Mouse (Mus musculus) forebrain, embryonic 13.5 days (tissue): ENCODE measurements around the gene Alox12b. TPM values are rescaled to one million over a fixed set of nuclear protein-coding genes. Genes with fewer than 3 reads are reported as not detected.

Experiments
- polyA plus RNA-seq: library from polyadenylated mRNA; unstranded; fragments of >200 nt; fragmentation: Nextera tagmentation; extraction: Ambion mirVana; gene quantifications from 2 replicates; pipeline ENCODE4 v1.2.1, GENCODE M21; 2015

Gene Alox12b
- polyA plus RNA-seq, 1 experiment from 2014 or later, result not detected

Other genes starting within 250 kb of the Alox12b start
- 0.23 TPM in 1 of 2 replicates, not detected in the other for gene Odf4, start 229.9 kb upstream of the Alox12b start, polyA plus RNA-seq
- gene Arhgef15, start 199.5 kb upstream of the Alox12b start, polyA plus RNA-seq, result 5.9 and 6.8 TPM in 2 replicates
- gene Slc25a35, start 188.9 kb upstream of the Alox12b start, polyA plus RNA-seq, result 1.2 and 1.4 TPM in 2 replicates
- gene Rangrf, start 181.8 kb upstream of the Alox12b start, polyA plus RNA-seq, result 46.8 and 49.3 TPM in 2 replicates
- gene Pfas, start 148.5 kb upstream of the Alox12b start, polyA plus RNA-seq, result 34.9 and 37.7 TPM in 2 replicates
- gene Ctc1, start 141.1 kb upstream of the Alox12b start, polyA plus RNA-seq, result 55.6 and 67.4 TPM in 2 replicates
- 143 and 149 TPM in 2 replicates for gene Aurkb, start 111.3 kb upstream of the Alox12b start, polyA plus RNA-seq
- 6.6 and 7.9 TPM in 2 replicates for gene Borcs6, start 97.3 kb upstream of the Alox12b start, polyA plus RNA-seq
- gene Tmem107, start 86.2 kb upstream of the Alox12b start, polyA plus RNA-seq, result 55.1 and 57.2 TPM in 2 replicates
- 110 and 124 TPM in 2 replicates for gene Vamp2, start 68.5 kb upstream of the Alox12b start, polyA plus RNA-seq
- 6.0 and 6.4 TPM in 2 replicates for gene Per1, start 61.8 kb upstream of the Alox12b start, polyA plus RNA-seq
- 0.12 and 0.21 TPM in 2 replicates for gene Hes7, start 36.6 kb upstream of the Alox12b start, polyA plus RNA-seq
- gene 9130213A22Rik, start 34.4 kb upstream of the Alox12b start, polyA plus RNA-seq, result 0.21 and 0.34 TPM in 2 replicates
- 1.5 TPM in 1 of 2 replicates, not detected in the other for gene Aloxe3, start 31.1 kb upstream of the Alox12b start, polyA plus RNA-seq
- gene Alox8, start 40.9 kb downstream of the Alox12b start, polyA plus RNA-seq, result not detected in 2 replicates
- 0.18 and 0.29 TPM in 2 replicates for gene Gucy2e, start 80.0 kb downstream of the Alox12b start, polyA plus RNA-seq
- 37.1 and 43.3 TPM in 2 replicates for gene Cntrob, start 166.8 kb downstream of the Alox12b start, polyA plus RNA-seq
- gene Trappc1, start 167.0 kb downstream of the Alox12b start, polyA plus RNA-seq, result 208 and 210 TPM in 2 replicates
- 3.7 and 4.0 TPM in 2 replicates for gene Kcnab3, start 169.3 kb downstream of the Alox12b start, polyA plus RNA-seq
- gene Rnf227, start 183.5 kb downstream of the Alox12b start, polyA plus RNA-seq, result 72.6 and 78.8 TPM in 2 replicates
- gene Chd3, start 212.4 kb downstream of the Alox12b start, polyA plus RNA-seq, result 104 and 106 TPM in 2 replicates
- 100.0 and 108 TPM in 2 replicates for gene Naa38, start 238.5 kb downstream of the Alox12b start, polyA plus RNA-seq
- gene Cyb5d1, start 238.6 kb downstream of the Alox12b start, polyA plus RNA-seq, result 45.9 and 48.6 TPM in 2 replicates
- gene Tmem88, start 241.2 kb downstream of the Alox12b start, polyA plus RNA-seq, result 6.3 and 6.6 TPM in 2 replicates